Mouse (Mus musculus) cerebellum, adult 2 months (tissue): ENCODE measurements around the gene Gm45021. TPM values are rescaled to one million over a fixed set of nuclear protein-coding genes. Genes with fewer than 3 reads are reported as not detected.

Source experiments
- DNase-seq, 2 experiments: peaks; one replicate each; pipeline ENCODE4 v3.0.0; 2021
- H3K27ac ChIP-seq: fragments of 200-500 bp; 2 replicates; pipeline ENCODE4 v1.5.1; 2012; ENCODE audit warnings: low read length, control low read depth, inconsistent platforms; ENCODE audit not compliant: insufficient read depth
- H3K27me3 ChIP-seq: fragments of 200-500 bp; 2 replicates; pipeline ENCODE4 v1.6.1; 2012; ENCODE audit warnings: inconsistent platforms, mild to moderate bottlenecking, low read length, moderate library complexity; ENCODE audit not compliant: control insufficient read depth, insufficient read depth
- H3K4me1 ChIP-seq: fragments of 200-500 bp; 2 replicates; pipeline ENCODE4 v1.6.1; 2011; ENCODE audit warnings: low read length; ENCODE audit not compliant: control insufficient read depth, insufficient read depth
- H3K4me3 ChIP-seq: fragments of 200-500 bp; replicated peaks from 2 replicates; pipeline ENCODE3; 2011; ENCODE audit warnings: mild to moderate bottlenecking, low read depth, low read length, control low read depth; ENCODE audit not compliant: insufficient read depth
- CTCF ChIP-seq: fragments of 200-500 bp; IDR thresholded peaks from 2 replicates; pipeline ENCODE4 v1.5.1; 2011; ENCODE audit warnings: low read depth, mild to moderate bottlenecking, control low read depth, low read length, moderate library complexity, borderline replicate concordance; ENCODE audit not compliant: insufficient read depth
- POLR2A ChIP-seq: fragments of 200-500 bp; IDR thresholded peaks from 2 replicates; pipeline ENCODE4 v1.6.1; 2011; ENCODE audit warnings: low read length, control low read depth, borderline replicate concordance; ENCODE audit not compliant: insufficient read depth
- WGBS: fragments of 180-500 bp; shearing (Covaris S2); methylation state at CpG from one replicate; pipeline ENCODE4 v1.1.7; 2018; 5-methylcytosine and 5-hydroxymethylcytosine counted together
- polyA plus RNA-seq: library from polyadenylated mRNA; depleted of rRNA; stranded (reverse); fragments of >200 nt; gene quantifications from 2 replicates; pipeline ENCODE4 v1.2.3, GENCODE M21; 2012; rRNA removed

The Gm45021 gene
- polyA plus RNA-seq, 1 experiment, result not detected

- H3K27me3 ChIP-seq, result no peaks in the 10 kb centered on the region
- TF ChIP-seq POLR2A (no peak), CTCF (no peak)
- DNase-seq, result no peak
- H3K27ac ChIP-seq, result no peak overlapping the region
- H3K4me3 ChIP-seq, result no peak overlapping the region
- H3K4me1 ChIP-seq, result no peaks in the 10 kb centered on the region
- WGBS, result 83% methylated on average over 4 of the region's 4 CpGs
Observed at GRCm38 (mm10) chr6:48648779-48649178, 59.4 kb downstream of the Gm45021 start.

- H3K27ac ChIP-seq, result no peak overlapping the region
- H3K4me3 ChIP-seq, result no peak overlapping the region
- TF ChIP-seq POLR2A (no peak), CTCF (no peak)
- WGBS, result 82% methylated on average over 9 of the region's 9 CpGs
- H3K4me1 ChIP-seq, result no peaks in the 10 kb centered on the region
- no peak for DNase-seq
- no peaks in the 10 kb centered on the region for H3K27me3 ChIP-seq
Observed at GRCm38 (mm10) chr6:48650041-48650440, 60.6 kb downstream of the Gm45021 start.

GRCm38 (mm10) chr6:48658721-48659120, 69.3 kb downstream of the Gm45021 start:
- Histone ChIP-seq H3K27me3 (no peaks in the 10 kb centered on the region), H3K27ac (no peak overlapping the region), H3K4me1 (no peaks in the 10 kb centered on the region), H3K4me3 (no peak overlapping the region)
- WGBS, result 89% methylated on average over 5 of the region's 5 CpGs
- DNase-seq, result no peak
- no peak for TF ChIP-seq CTCF
- TF ChIP-seq POLR2A, result no peak

Other genes with a start within 250 kb of the Gm45021 start
- 50.6 and 55.3 TPM in 2 replicates for gene Krba1, start 194.0 kb upstream of the Gm45021 start, polyA plus RNA-seq
- gene Zfp467, start 143.8 kb upstream of the Gm45021 start, polyA plus RNA-seq, result 80.4 and 93.2 TPM in 2 replicates
- gene Sspo, start 141.4 kb upstream of the Gm45021 start, polyA plus RNA-seq, result 3.7 and 5.0 TPM in 2 replicates
- 459 and 460 TPM in 2 replicates for gene Atp6v0e2, start 52.0 kb upstream of the Gm45021 start, polyA plus RNA-seq
- gene Lrrc61, start 34.8 kb upstream of the Gm45021 start, polyA plus RNA-seq, result 30.0 and 33.1 TPM in 2 replicates
- gene Rarres2, start 16.8 kb upstream of the Gm45021 start, polyA plus RNA-seq, result 13.7 and 21.6 TPM in 2 replicates
- 98.5 and 109 TPM in 2 replicates for gene Repin1, start 4.3 kb downstream of the Gm45021 start, polyA plus RNA-seq
- not detected in 2 replicates for gene Gm44965, start 4.3 kb downstream of the Gm45021 start, polyA plus RNA-seq
- 7.4 and 7.6 TPM in 2 replicates for gene Zfp775, start 12.5 kb downstream of the Gm45021 start, polyA plus RNA-seq
- gene AI854703, start 37.2 kb downstream of the Gm45021 start, polyA plus RNA-seq, result 34.3 and 35.2 TPM in 2 replicates
- gene Gimap8, start 57.6 kb downstream of the Gm45021 start, polyA plus RNA-seq, result 1.3 TPM in 2 replicates
- 0.86 and 0.98 TPM in 2 replicates for gene Gimap9, start 86.5 kb downstream of the Gm45021 start, polyA plus RNA-seq
- gene Gimap4, start 94.9 kb downstream of the Gm45021 start, polyA plus RNA-seq, result 0.54 and 0.74 TPM in 2 replicates
- gene Gimap6, start 118.6 kb downstream of the Gm45021 start, polyA plus RNA-seq, result 4.1 and 4.6 TPM in 2 replicates
- 0.93 TPM in 1 of 2 replicates, not detected in the other for gene Gm28053, start 129.0 kb downstream of the Gm45021 start, polyA plus RNA-seq
- gene Gimap7, start 129.0 kb downstream of the Gm45021 start, polyA plus RNA-seq, result not detected in 2 replicates
- 1.8 and 2.3 TPM in 2 replicates for gene Gimap1, start 149.4 kb downstream of the Gm45021 start, polyA plus RNA-seq
- 0.57 and 0.82 TPM in 2 replicates for gene Gimap5, start 156.6 kb downstream of the Gm45021 start, polyA plus RNA-seq
- 0.29 and 0.36 TPM in 2 replicates for gene Gimap3, start 181.2 kb downstream of the Gm45021 start, polyA plus RNA-seq